Mouse (Mus musculus) mesoderm, embryonic 11.5 days (tissue): Measurements from ENCODE around the gene Pcgf5.
"Not testable (repeated sequence)": the region's sequence is repeated elsewhere in the genome, so short reads cannot be mapped to it uniquely, and the experiment has no call there.

Experiments
- DNase-seq: peaks from one replicate; pipeline ENCODE4 v3.0.0-alpha.2; 2012; ENCODE audit warnings: low read depth, low spot score

The Pcgf5 gene

GRCm38 (mm10) chr19:36384426-36384825 is 36.3 kb downstream of the Pcgf5 start:
- no peak for DNase-seq

DNA sequence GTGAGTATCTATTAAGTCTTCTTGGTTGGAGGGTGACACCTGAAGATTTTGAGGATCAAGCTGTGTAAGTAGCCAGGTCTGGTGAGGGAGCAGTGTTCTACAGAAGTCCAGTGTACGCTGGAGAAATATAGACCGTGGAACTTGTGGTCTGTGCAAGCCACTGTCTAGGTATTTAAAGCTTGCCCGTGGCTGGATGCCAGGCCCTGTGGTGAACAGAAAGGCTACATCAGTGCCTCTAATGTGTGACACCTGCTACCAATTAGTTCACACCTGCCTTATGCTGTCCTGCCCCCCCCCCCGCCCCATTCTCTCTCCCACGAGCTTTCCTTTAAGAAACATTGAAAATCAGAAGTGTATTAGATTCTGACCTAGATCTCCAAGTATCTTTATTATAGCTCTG is 40.4 kb downstream of the Pcgf5 start:
- DNase-seq: no peak

DNA sequence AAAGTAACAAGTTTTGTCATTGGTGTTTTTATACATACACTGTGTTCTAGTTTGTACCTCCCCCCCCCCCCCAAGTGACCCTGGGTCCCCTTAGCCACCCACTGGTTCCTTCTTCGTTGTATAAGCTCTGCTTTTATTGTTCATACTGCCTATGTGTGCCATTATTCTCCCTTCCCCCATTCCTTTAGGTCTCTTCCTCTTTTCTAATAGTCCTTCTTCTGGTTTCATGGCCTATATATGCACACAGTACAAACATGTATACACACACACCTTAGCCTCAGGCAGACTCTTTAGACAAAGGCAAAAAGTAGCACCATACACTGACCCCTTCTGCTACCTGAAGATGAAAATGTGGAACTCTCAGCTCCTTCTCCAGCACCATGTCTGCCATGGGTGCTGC is 42.6 kb downstream of the Pcgf5 start:
- DNase-seq: no peak

GRCm38 (mm10) chr19:36398500-36398899 is 50.4 kb downstream of the Pcgf5 start:
- DNase-seq: no peak

DNA sequence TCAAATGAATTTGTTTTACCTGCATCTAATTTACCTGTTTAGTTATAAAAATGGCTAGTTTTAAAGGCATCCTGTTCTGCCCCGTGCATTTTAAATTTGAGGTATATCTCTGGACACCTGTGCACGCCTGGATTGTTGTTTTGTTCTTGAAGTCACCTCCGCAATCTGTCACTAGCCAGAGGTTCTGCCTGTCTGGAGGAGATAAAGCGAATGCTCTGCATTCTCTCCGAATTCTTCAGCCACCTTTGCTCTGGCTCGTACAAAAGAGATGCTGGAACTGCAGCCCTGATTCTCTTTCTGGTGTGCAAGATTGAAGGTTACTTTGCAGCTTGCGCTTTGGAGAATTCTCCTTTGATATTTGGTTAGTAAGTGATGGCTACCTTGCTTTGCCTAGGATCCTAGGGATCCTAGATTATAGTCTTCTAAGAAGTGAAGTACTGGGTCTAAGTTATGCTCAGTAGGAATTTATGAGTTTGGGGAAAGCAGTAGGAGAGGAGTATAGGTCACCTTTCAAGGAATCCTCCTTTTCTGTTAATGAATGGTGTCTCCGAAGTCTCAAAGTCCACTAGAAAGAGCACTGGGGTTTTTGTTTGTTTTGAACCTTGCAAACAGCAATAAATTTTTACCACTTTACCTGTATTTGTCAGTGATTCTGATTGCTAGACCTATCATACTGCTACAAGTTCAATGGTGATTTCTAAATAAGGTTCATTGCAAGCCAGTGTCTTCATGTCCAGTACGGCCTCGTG is 60.4 kb downstream of the Pcgf5 start:
- DNase-seq: no peak

- peak; percentile 87 for DNase-seq
These were observed 61.3 kb downstream of the Pcgf5 start for GRCm38 (mm10) chr19:36409280-36409860.

- peak; percentile 18 for DNase-seq
These were observed 61.8 kb downstream of the Pcgf5 start for GRCm38 (mm10) chr19:36409861-36410392.

DNA sequence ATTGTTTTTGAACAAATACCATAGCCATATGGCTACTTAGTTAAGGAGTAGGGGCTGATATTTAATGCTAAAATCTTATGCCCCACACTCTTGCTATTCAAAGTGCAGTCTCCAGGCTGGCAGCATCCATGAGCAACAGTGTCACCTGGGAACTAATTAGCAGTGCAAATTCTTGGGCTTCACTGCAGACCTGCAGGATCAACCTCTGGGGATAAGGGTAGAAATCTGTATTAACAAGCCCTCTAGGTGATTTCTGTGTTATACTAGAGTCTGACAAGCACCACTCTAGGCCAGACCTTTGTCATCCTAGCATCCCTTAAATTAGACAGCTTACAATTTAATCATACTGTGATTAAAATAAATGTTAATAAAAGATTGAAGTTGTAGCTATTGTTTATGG is 71.8 kb downstream of the Pcgf5 start:
- no peak for DNase-seq

DNA sequence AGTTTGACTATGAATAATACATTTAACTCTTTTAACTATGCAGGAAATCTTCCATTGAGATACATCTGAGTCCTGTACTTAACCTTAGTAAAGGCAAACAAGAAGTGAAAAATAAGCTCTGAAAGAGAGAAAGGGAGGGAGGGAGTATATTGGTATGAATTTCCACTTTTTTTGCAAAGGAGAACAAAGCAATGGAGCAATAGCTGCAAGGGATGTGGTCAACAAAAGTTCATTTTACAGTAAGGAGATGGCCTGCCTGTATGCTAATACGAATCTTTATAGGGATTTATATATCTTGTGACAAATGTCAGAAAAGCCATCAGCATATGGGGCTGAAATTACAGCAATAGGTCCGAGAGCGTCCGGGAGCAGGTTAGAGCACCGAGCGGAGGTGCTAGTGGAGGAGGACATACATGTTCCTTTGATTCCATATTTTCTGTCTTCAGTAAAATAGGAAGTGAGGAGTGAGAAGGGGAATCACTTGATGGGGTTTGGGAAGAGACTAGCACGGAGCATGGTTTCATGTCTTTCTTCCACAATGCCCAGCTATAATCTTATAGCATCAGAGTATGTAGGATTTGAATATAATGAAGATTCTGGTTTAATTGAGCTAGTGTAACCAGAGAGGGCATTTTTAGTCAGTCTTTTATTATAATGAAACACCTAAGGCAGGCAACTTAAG is 79.2 kb downstream of the Pcgf5 start:
- no peak for DNase-seq

DNA sequence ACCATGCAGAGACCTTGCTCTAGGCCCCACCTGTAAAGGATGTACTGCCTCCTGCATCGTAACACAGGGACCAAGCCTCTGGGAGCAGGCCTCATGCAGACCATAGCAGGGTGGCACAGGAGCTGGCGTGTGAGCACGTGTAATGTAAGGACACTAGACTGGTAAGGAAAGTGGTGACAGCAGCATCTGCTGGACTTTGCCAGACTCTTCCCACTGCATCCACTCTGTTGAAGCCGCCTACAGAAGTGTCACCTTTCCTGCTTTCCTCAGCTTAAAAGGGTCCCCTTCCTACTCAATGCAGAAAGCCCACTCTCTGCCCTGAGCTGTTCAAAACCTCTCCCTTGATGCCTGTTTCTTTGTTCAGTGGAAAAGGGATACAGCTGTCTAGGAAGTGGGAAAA is 80.0 kb downstream of the Pcgf5 start:
- DNase-seq: no peak

GRCm38 (mm10) chr19:36429354-36429753 is 81.2 kb downstream of the Pcgf5 start:
- no peak for DNase-seq

DNA sequence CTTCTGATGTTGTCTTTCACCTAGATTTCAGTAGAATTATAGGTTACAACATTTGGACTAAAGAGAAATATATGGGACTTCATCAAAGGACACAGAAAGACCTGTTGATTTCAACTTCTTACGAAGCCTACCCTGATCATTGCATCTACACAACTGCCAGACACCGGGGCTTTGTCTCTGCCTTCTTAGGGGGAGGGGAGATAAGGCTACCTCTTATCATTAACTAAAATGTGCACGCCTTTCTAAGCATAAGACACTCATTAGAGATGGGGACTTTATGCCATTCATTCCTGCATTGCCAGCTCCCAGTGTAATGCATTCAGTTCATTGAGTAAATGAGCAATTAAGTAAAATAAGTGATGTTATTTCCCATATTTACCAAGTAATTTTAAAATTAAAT is 85.1 kb downstream of the Pcgf5 start:
- DNase-seq: no peak

DNA sequence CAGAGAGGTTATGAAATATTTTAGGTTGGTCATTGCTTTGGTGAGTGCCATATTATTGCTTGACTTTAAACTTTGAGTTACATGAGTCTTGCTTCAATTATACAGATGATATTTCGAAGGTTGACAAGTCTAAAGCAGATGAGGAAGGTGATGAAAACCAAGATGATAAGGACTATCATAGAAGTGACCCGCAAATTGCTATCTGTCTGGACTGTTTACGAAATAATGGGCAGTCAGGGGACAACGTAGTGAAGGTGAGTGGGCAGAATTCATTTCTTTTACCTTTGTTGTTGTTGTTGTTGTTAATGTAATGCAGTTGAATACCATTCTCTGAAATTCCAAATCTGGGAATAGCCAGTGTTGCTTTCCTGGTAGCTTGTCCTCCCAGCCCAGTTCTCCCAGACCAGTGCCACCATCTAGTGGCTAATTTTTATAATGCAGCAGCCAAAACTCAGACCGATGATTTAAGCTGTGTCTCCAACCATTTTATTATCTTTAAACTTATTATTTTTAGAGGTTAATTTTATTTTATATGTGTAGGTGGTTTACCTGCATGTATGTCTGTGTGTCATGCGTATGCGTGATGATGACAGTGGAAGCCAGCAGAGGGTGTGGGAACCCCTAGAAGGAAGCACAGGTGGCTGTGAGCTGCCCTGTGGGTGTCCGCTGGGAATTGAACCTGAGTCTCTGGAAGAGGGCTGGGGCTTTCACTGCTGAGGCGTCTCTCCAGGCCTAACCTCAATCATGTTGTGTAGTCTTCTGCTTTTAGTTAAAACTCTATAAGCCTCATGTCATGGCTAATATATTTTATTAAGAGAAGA is 92.0 kb downstream of the Pcgf5 start:
- DNase-seq: peak; percentile 41

DNA sequence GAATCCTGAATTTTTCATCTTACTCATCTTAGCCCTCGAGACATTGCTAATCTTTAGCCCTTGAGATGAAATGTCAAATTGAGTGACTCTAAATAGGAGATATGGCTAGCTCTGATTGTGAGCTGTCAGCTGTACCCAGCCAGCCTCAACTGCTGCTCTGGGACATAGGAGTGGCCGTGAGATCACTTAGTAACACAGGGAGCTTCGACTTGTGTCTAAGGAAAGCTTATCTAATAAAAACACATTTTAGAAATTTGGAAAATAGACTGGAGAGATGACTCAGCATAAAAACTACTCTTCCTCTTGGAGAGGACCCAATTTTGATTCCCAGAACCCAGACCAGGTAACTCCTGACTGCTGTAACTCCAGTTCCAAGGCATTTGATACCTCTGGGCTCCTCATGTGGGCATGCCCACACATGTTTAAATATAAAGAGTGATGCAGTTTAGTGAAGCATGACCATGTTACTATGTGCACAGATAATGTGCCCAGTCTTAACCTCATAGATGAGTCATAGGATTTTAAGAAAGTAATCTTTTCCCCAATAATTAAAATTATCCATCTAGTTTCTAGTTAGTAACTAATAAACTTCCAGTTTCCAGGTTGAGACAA is 103.0 kb downstream of the Pcgf5 start:
- no peak for DNase-seq

GRCm38 (mm10) chr19:36451731-36452130 is 103.6 kb downstream of the Pcgf5 start:
- no peak for DNase-seq

GRCm38 (mm10) chr19:36452210-36452609 is 104.1 kb downstream of the Pcgf5 start:
- not testable (repeated sequence) for DNase-seq

DNA sequence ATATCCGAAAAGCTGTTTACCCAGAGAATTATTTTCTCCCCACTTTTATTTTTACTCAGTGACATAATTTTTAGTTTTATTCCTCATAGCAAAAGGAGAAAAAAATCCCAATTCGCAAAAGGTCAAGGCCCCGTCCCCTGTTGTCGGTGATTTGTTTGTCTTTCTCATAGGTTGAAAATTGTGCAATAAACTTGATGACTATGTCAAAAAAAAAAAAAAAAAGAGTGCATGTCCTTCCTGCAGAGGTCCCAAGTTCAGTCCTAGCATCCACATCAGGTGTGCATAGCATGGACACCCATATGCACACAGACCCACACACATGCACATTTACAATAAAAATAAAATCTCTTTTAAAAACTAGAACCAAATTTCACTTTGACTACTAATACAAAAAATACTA is 105.3 kb downstream of the Pcgf5 start:
- DNase-seq: no peak

DNA sequence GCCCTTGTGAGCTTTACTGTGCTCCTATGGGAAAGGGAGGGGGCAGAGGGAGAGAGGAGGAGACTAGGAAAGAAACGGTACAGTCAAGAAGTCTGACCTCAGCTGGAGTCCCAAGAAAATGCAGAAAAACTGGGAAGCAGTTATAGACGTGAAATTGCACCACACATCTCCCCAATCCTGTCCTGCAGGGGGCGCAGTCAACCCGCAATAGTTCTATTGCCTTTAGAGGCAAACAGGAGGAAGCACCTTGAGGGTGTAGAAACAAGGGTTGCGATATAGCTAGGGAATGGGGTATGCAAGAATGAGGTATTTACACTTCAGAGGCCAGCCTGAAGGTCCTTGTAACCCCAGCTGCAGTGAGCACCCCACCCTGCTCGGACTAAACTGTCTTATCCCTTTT is 122.0 kb downstream of the Pcgf5 start:
- DNase-seq: peak; percentile 39

DNA sequence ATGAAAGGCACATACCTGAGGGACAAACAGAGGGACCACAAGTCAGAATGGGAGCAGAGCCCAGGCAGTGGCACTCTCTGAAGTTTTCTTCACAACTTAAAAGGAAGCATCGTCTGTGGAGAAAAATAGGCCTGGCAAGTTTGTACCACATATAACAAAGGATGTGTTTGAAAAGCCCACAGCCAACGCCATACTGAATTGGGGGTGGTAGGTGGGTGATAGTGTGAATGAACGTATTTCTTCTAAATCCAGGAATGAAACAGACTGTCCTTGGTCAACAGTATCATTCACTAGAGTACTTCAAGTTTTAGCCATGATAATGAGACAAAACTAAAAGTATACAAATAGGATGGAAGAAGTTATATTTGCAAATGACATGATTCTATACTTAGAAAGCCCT is 123.2 kb downstream of the Pcgf5 start:
- no peak for DNase-seq

DNA sequence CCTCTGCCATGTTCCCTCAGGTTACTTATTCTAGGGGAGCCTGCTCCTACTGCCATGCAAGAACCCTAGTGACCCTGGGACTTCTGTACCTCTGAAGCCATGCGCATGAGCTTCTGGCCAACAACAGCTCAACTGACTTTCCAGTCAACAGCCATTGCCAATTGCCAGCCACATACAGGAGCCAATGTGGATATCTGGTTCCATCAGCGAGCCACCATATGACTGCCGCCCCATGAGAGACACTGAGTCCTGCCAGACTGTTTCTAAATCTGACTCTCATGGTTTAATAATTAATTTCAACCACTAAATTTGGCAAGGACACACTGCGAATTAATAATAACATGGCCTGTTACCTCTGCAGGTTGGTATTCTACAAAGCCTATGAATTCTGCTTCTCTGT is 128.5 kb downstream of the Pcgf5 start:
- DNase-seq: no peak

GRCm38 (mm10) chr19:36477151-36477550 is 129.0 kb downstream of the Pcgf5 start:
- DNase-seq: no peak
